13 mouse cellular contexts compared by ENCODE assay signal in the genomic region with DNA sequence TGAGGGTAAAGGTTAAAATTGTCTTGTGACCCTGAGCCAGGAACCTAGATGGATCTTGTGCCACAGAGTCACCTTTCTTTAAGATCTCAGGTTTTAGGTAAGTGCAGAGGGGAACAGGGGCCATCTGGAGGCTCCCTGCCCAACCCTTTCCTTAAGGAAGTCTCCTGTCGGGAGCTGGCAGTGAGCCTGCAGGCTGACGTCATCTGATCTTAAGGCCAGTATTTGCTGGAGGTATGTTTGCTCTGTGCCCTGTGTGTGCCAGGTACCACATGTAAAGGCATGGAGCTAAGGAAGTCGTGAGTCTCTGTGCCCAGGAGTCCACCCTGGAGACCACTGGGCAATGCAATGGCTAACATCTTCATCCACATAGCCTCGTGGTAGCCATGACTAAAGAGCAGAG. TPM values are rescaled to one million over a fixed set of nuclear protein-coding genes. Genes with fewer than 3 reads are reported as not detected.
A peak's percentile ranks its signal among the peaks of the same experiment; 100 is the strongest.
DNase-seq lines count a peak whose midpoint lies in the region; ATAC-seq lines count a peak whose summit lies in the region.
"Had no signal": no experiment of that assay in that cellular context is flagged by ENCODE, and none has a peak within 500 bp of the region (broad histone marks: within the 10 kb centered on the region; RNA-seq: fewer than 3 reads in every experiment).

No protein-coding gene starts in this region.

- no peak for ATAC-seq in kidney, embryonic 16.5 days (ENCODE audit: low FRiP score, low TSS enrichment)
- ATAC-seq: forebrain, embryonic 13.5 days; liver, embryonic 12.5 days had no signal

- no peaks in the 10 kb centered on the region for H3K36me3 ChIP-seq in kidney, embryonic 16.5 days (ENCODE audit: insufficient read depth, low read length)
- H3K36me3 ChIP-seq: liver, embryonic 12.5 days had no signal

- 61% methylated on average over 4 of the region's 4 CpGs for WGBS in kidney, embryonic 16.5 days

- peaks cover 9% of the 10 kb centered on the region; the same call in 1 of the 2 replicates for H3K4me1 ChIP-seq in kidney, embryonic 16.5 days (ENCODE audit: insufficient read depth, low read length)
- H3K4me1 ChIP-seq: forebrain, embryonic 13.5 days; liver, embryonic 12.5 days had no signal

- no peak overlapping the region for H3K27ac ChIP-seq in kidney, embryonic 16.5 days (ENCODE audit: low read length)
- H3K27ac ChIP-seq: forebrain, embryonic 13.5 days; hindbrain, embryonic 14.5 days; liver, embryonic 12.5 days had no signal

- H3K4me2 ChIP-seq in kidney, embryonic 16.5 days (replicated peaks; ENCODE audit: low read depth, low read length): no peak overlapping the region
- H3K4me2 ChIP-seq: forebrain, embryonic 13.5 days; hindbrain, embryonic 14.5 days; liver, embryonic 12.5 days had no signal

- H3K27me3 ChIP-seq in kidney, embryonic 16.5 days (ENCODE audit: insufficient read depth, low read length): no peaks in the 10 kb centered on the region
- H3K27me3 ChIP-seq: forebrain, embryonic 13.5 days had no signal

- H3K9ac ChIP-seq in kidney, embryonic 16.5 days (replicated peaks; ENCODE audit: low read length): no peak overlapping the region
- H3K9ac ChIP-seq: forebrain, embryonic 13.5 days; hindbrain, embryonic 14.5 days; liver, embryonic 12.5 days had no signal

- peak; percentile 26 for DNase-seq in adrenal gland, postnatal 10 days
- DNase-seq in adrenal gland, postnatal 4 days (ENCODE audit: low spot score in 2 of 2): no peak
- peak; percentile 17 for DNase-seq in kidney, adult 11 months
- peak; percentile 57 for DNase-seq in kidney, postnatal 14 days
- peak; percentile 77 for DNase-seq in lung, postnatal 36 days
- no peak for DNase-seq in ovary, postnatal 14 days (ENCODE audit: low spot score)
- no peak for DNase-seq in right cerebral cortex, postnatal 4 days
- DNase-seq: gastrocnemius, postnatal 25 days; thymus, postnatal 4 days had no signal

- H3K4me3 ChIP-seq in kidney, embryonic 16.5 days (ENCODE audit: low read length): no peak overlapping the region
- H3K4me3 ChIP-seq: forebrain, embryonic 13.5 days; liver, embryonic 12.5 days had no signal

- no peaks in the 10 kb centered on the region for H3K9me3 ChIP-seq in kidney, embryonic 16.5 days (ENCODE audit: low read length)
- H3K9me3 ChIP-seq: forebrain, embryonic 13.5 days; liver, embryonic 12.5 days had no signal

RNA-seq across cellular contexts. Expression of a gene that starts 27.6 kb away (rescaled TPM):
- total RNA-seq in adrenal gland, postnatal 10 days (2021): 100 to 1,000 TPM in 1 of 2 experiments, 10 to 100 TPM in 1; 79.0 to 103 TPM
- 100 to 1,000 TPM; 140 to 145 TPM for total RNA-seq in adrenal gland, postnatal 4 days (2021)
- polyA plus RNA-seq in kidney, embryonic 16.5 days (2015; fragmentation: Nextera tagmentation; extraction: Ambion mirVana): 67.5 and 68.1 TPM in 2 replicates

Comparison
In these comparisons a context has a peak if more than half of its experiments do, and no peak if none do; other contexts are left out.
1. DNase-seq: peak in adrenal gland, postnatal 10 days (single experiment), kidney, adult 11 months (single experiment), kidney, postnatal 14 days (single experiment) and lung, postnatal 36 days (single experiment); none in adrenal gland, postnatal 4 days (0 of 2), ovary, postnatal 14 days (single experiment) and right cerebral cortex, postnatal 4 days (single experiment).